Comparison of ENCODE assay signal across 1 mouse cellular context in genomic region chr14:69454640-69455039, GRCm38 (mm10). TPM values are rescaled to one million over a fixed set of nuclear protein-coding genes. Genes with fewer than 3 reads are reported as not detected.
"Had no signal": no experiment of that assay in that cellular context is flagged by ENCODE, and none has a peak within 500 bp of the region (broad histone marks: within the 10 kb centered on the region; RNA-seq: fewer than 3 reads in every experiment).

No protein-coding gene starts in this region.

RNA-seq across cellular contexts. Expression of gene Gm27179, which starts 57.7 kb away (rescaled TPM):
- total RNA-seq: neutrophil, adult 5-6 weeks had no signal
